Mouse (Mus musculus): ENCODE measurements around the gene Add1. TPM values are rescaled to one million over a fixed set of nuclear protein-coding genes. Genes with fewer than 3 reads are reported as not detected.

Add1 gene
- polyA plus RNA-seq (2012; rRNA removed), result 152 and 170 TPM in 2 replicates

GRCm38 (mm10) chr5:34573268-34574221 lies at the start of gene Add1:
Gene Add1 (plus strand): TSS chr5:34573664.
- Histone ChIP-seq H3K4me3 (ENCODE audit: extremely low read depth, insufficient read depth, insufficient read length) (peak within 1 kb of the TSS; percentile 85), H3K36me3 (ENCODE audit: control insufficient read depth, insufficient read depth, low read length) (no peaks in the 10 kb centered on the region), H3K27me3 (ENCODE audit: control insufficient read depth, insufficient read depth, low read length) (no peaks in the 10 kb centered on the region), H3K27ac (ENCODE audit: insufficient read depth, low read length) (peak within 1 kb of the TSS; percentile 92), H3K4me1 (ENCODE audit: control insufficient read depth, insufficient read depth, insufficient read length) (peaks cover 12% of the 10 kb centered on the region; the same call in 1 of the 2 replicates)
- under 1% methylated on average over 83 of the region's 84 CpGs for WGBS
- no peak for TF ChIP-seq CTCF (IDR thresholded peaks at IDR 0.05; ENCODE audit: extremely low read depth, insufficient read depth, insufficient read length, insufficient replicate concordance)
- TF ChIP-seq POLR2A (IDR thresholded peaks at IDR 0.05; ENCODE audit: low read depth, low read length), result peak; percentile 84
- peak; percentile 91 to 95 for DNase-seq (ENCODE audit: low read depth in 1 of 2, low spot score in 2 of 2)

DNA sequence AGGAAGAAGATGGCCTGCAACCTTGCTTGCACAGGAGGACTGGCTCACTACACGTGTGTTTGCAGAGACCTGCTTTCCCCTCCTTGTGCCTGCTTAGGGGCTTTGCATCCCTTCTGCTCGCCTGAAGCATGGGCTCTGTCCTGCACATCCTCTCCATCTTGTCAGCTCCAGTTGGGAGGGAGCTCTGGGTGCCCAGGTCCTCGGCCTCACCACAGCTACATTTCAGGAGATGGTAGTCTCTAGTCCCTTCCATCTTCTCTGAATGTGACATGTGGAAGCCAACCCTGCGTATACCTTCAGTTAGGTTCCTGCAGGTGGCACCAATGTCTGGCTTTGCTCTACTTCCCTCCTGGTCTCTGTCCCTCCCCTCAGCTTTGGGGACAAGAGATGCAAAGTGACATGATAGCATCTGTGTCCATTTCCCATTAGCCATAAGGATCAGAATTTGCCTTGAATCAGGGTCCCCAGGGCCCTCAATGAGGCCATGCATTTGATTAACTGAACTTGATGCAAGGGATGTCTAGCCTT lies 49.4 kb upstream of the Add1 start:
- Histone ChIP-seq H3K36me3 (ENCODE audit: control insufficient read depth, insufficient read depth, low read length) (0 out of 2 replicates have a peak, but pooled peaks cover 1% of the 10 kb centered on the region), H3K4me1 (ENCODE audit: control insufficient read depth, insufficient read depth, insufficient read length) (peaks cover 51% of the 10 kb centered on the region)
- WGBS, result 51% methylated on average over 4 of the region's 4 CpGs

GRCm38 (mm10) chr5:34524511-34524910 lies 49.0 kb upstream of the Add1 start:
- TF ChIP-seq CTCF (IDR thresholded peaks at IDR 0.05; ENCODE audit: extremely low read depth, insufficient read depth, insufficient read length, insufficient replicate concordance), result no peak
- no peak for TF ChIP-seq POLR2A (IDR thresholded peaks at IDR 0.05; ENCODE audit: low read depth, low read length)
- Histone ChIP-seq H3K4me1 (ENCODE audit: control insufficient read depth, insufficient read depth, insufficient read length) (peaks cover 52% of the 10 kb centered on the region), H3K27ac (ENCODE audit: insufficient read depth, low read length) (peak overlapping the region; percentile 70), H3K4me3 (ENCODE audit: extremely low read depth, insufficient read depth, insufficient read length) (no peak overlapping the region), H3K36me3 (ENCODE audit: control insufficient read depth, insufficient read depth, low read length) (0 out of 2 replicates have a peak, but pooled peaks cover 1% of the 10 kb centered on the region), H3K27me3 (ENCODE audit: control insufficient read depth, insufficient read depth, low read length) (no peaks in the 10 kb centered on the region)
- DNase-seq (ENCODE audit: low read depth in 1 of 2, low spot score in 2 of 2), result no peak

More for the DNA sequence above, 49.4 kb upstream of the Add1 start:
- TF ChIP-seq POLR2A (IDR thresholded peaks at IDR 0.05; ENCODE audit: low read depth, low read length) (no peak), CTCF (IDR thresholded peaks at IDR 0.05; ENCODE audit: extremely low read depth, insufficient read depth, insufficient read length, insufficient replicate concordance) (peak; percentile 53; the same call in 1 of the 2 replicates)
- peak in 1 of 2 experiments; percentile 65 for DNase-seq (ENCODE audit: low read depth in 1 of 2, low spot score in 2 of 2)
- H3K27me3 ChIP-seq (ENCODE audit: control insufficient read depth, insufficient read depth, low read length), result no peaks in the 10 kb centered on the region
- no peak overlapping the region for H3K4me3 ChIP-seq (ENCODE audit: extremely low read depth, insufficient read depth, insufficient read length)
- H3K27ac ChIP-seq (ENCODE audit: insufficient read depth, low read length), result peak overlapping the region; percentile 70

DNA sequence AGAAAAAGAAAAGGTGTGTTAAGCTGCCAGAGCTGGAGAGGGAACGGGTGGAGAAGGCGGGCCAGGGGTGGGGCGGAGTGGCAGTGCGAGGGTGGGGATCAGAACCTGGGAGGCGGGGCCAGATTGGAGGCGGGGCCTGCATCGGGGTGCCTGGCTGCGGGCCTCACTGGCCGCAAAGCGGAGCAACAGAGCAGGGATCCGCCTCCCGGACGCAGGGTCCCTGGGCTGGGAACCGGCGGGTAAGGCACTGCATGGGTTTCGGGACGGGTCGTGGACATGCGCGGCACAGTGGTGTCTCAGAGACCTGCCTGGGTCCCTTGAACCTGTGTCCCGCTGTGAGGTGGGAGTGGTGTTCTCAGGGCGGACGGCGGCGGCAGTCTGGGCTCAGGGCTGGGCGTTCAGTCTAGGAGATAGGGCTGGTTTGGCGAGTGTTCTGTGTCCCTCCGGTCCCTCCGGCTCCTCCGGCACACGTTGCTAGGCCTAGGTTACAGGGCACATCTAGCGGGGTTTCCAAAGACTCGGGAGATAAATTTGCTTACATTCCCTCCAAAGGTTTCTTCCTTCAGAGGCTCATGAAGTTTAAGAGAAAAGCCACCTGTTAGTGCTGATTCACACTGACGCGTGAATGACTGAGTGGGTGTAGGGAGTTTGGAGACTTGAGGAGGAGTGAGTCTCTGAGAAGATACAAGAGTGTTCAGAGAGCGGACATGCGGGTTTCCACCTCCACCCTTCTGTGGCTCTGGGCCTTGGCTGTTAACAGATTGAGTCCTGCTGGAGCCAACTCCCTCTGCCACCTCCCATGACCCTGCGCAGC lies 47.6 kb upstream of the Add1 start, which contains the start of gene Sh3bp2:
Gene Sh3bp2 (plus strand): TSS at position 176 of the 814 bp plus-strand sequence.
- Histone ChIP-seq H3K4me1 (ENCODE audit: control insufficient read depth, insufficient read depth, insufficient read length) (peaks cover 54% of the 10 kb centered on the region), H3K4me3 (ENCODE audit: extremely low read depth, insufficient read depth, insufficient read length) (peak within 1 kb of the TSS; percentile 70), H3K36me3 (ENCODE audit: control insufficient read depth, insufficient read depth, low read length) (0 out of 2 replicates have a peak, but pooled peaks cover 3% of the 10 kb centered on the region), H3K27me3 (ENCODE audit: control insufficient read depth, insufficient read depth, low read length) (no peaks in the 10 kb centered on the region), H3K27ac (ENCODE audit: insufficient read depth, low read length) (peak within 1 kb of the TSS; percentile 87)
- WGBS, result 3% methylated on average over 38 of the region's 38 CpGs
- TF ChIP-seq POLR2A (IDR thresholded peaks at IDR 0.05; ENCODE audit: low read depth, low read length), result peak; percentile 90
- no peak for TF ChIP-seq CTCF (IDR thresholded peaks at IDR 0.05; ENCODE audit: extremely low read depth, insufficient read depth, insufficient read length, insufficient replicate concordance)
- DNase-seq (ENCODE audit: low read depth in 1 of 2, low spot score in 2 of 2), result peak; percentile 79 to 99

DNA sequence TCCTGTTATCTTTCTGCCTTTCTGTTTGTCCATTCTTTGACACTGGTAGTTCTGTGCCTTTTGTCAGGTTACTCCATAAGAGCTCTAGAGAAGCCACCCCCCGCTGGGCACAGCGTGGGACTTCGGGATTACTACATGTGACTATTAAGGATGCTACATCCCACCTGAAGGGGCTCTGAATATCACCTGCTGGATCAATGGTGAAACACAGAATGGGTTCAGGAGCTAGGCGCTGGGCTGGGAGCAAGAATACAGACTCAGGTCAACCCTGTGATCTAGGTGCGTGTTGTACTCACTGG lies 47.0 kb upstream of the Add1 start:
- DNase-seq (ENCODE audit: low read depth in 1 of 2, low spot score in 2 of 2), result no peak
- Histone ChIP-seq H3K4me1 (ENCODE audit: control insufficient read depth, insufficient read depth, insufficient read length) (peaks cover 55% of the 10 kb centered on the region), H3K4me3 (ENCODE audit: extremely low read depth, insufficient read depth, insufficient read length) (peak overlapping the region; percentile 70), H3K27ac (ENCODE audit: insufficient read depth, low read length) (peak overlapping the region; percentile 87), H3K27me3 (ENCODE audit: control insufficient read depth, insufficient read depth, low read length) (no peaks in the 10 kb centered on the region), H3K36me3 (ENCODE audit: control insufficient read depth, insufficient read depth, low read length) (0 out of 2 replicates have a peak, but pooled peaks cover 3% of the 10 kb centered on the region)
- TF ChIP-seq CTCF (IDR thresholded peaks at IDR 0.05; ENCODE audit: extremely low read depth, insufficient read depth, insufficient read length, insufficient replicate concordance) (no peak), POLR2A (IDR thresholded peaks at IDR 0.05; ENCODE audit: low read depth, low read length) (no peak)
- WGBS, result 78% methylated on average over 5 of the region's 5 CpGs

DNA sequence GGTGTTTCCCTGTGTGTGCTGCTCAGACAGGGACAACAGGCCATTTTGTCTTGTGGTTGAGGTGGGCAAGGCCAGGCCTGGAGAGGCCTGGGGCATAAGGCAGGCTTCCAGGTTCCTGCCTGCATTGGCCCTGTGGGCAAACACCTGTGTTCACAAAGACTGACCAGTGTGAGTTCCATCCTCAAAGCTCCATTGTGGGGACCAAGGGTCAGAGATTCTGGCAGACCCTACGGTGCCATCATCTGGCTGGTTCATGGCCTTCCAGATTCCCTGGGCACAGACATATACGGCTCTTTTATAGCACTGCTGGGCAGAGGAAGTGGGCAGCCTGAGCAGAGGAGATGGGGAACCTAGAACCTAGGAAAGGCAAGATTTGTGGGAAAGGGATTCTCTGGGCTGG lies 46.1 kb upstream of the Add1 start:
- WGBS, result 86% methylated on average over 2 of the region's 2 CpGs
- 0 out of 2 replicates have a peak, but pooled peaks cover 3% of the 10 kb centered on the region for H3K36me3 ChIP-seq (ENCODE audit: control insufficient read depth, insufficient read depth, low read length)
- peaks cover 54% of the 10 kb centered on the region for H3K4me1 ChIP-seq (ENCODE audit: control insufficient read depth, insufficient read depth, insufficient read length)
- TF ChIP-seq CTCF (IDR thresholded peaks at IDR 0.05; ENCODE audit: extremely low read depth, insufficient read depth, insufficient read length, insufficient replicate concordance) (no peak), POLR2A (IDR thresholded peaks at IDR 0.05; ENCODE audit: low read depth, low read length) (no peak)
- peak overlapping the region; percentile 14; the same call in 1 of the 2 replicates for H3K4me3 ChIP-seq (ENCODE audit: extremely low read depth, insufficient read depth, insufficient read length)
- no peak for DNase-seq (ENCODE audit: low read depth in 1 of 2, low spot score in 2 of 2)
- H3K27ac ChIP-seq (ENCODE audit: insufficient read depth, low read length), result no peak overlapping the region
- no peaks in the 10 kb centered on the region for H3K27me3 ChIP-seq (ENCODE audit: control insufficient read depth, insufficient read depth, low read length)

Measured in spleen, adult 2 months (tissue).